Comparison of ENCODE assay signal across 21 mouse cellular contexts in genomic region chr4:115886875-115887274, GRCm38 (mm10). TPM values are rescaled to one million over a fixed set of nuclear protein-coding genes. Genes with fewer than 3 reads are reported as not detected.
DNase-seq lines count a peak whose midpoint lies in the region; ATAC-seq and TF ChIP-seq lines count a peak whose summit lies in the region.
"Had no signal": no experiment of that assay in that cellular context is flagged by ENCODE, and none has a peak within 500 bp of the region (broad histone marks: within the 10 kb centered on the region; RNA-seq: fewer than 3 reads in every experiment).

No protein-coding gene starts in this region.

- H3K27ac ChIP-seq in kidney, adult 2 months (ENCODE audit: insufficient read depth, low read depth, low read length), result no peak overlapping the region
- H3K27ac ChIP-seq in hindbrain, postnatal 0 days, result no peak overlapping the region
- H3K27ac ChIP-seq: embryonic facial prominence, embryonic 13.5 days; layer of hippocampus, adult 2 months had no signal

- TF ChIP-seq POLR2A in kidney, adult 2 months (IDR thresholded peaks at IDR 0.05; ENCODE audit: low read depth, low read length), result no peak

- TF ChIP-seq CTCF in kidney, adult 2 months (conservative IDR thresholded peaks at IDR 0.05; ENCODE audit: insufficient read depth, insufficient read length, low read depth, low read length), result no peak
- no peak for TF ChIP-seq CTCF in G1E (IDR thresholded peaks at IDR 0.05; ENCODE audit: low read depth, low read length)
- TF ChIP-seq CTCF in hindbrain, postnatal 0 days (IDR thresholded peaks at IDR 0.05; ENCODE audit: low read depth), result no peak

- no peaks in the 10 kb centered on the region for H3K9me3 ChIP-seq in G1E (replicated peaks)
- H3K9me3 ChIP-seq in hindbrain, postnatal 0 days (ENCODE audit: low read length), result no peaks in the 10 kb centered on the region
- H3K9me3 ChIP-seq: embryonic facial prominence, embryonic 13.5 days had no signal

- peak; percentile 34 for DNase-seq in kidney, postnatal 10 days
- DNase-seq in kidney, adult 2 months, result no peak
- DNase-seq in G1E (ENCODE audit: low spot score) (peak; percentile 21), adipocyte (ENCODE audit: low spot score) (peak; percentile 35)
- DNase-seq in hindbrain, postnatal 0 days (ENCODE audit: low spot score), result no peak
- DNase-seq in spleen, postnatal 36 days (ENCODE audit: low spot score in 2 of 2), result no peak
- DNase-seq: adrenal gland, adult 8-10 months; cerebellum, adult 9-10 months; gastrocnemius, postnatal 10 days; heart, postnatal 36 days; kidney, adult 8-10 months; right cerebral cortex, postnatal 14 days; thymus, postnatal 4 days had no signal

- H3K4me3 ChIP-seq in kidney, adult 2 months (ENCODE audit: insufficient read depth, low read depth, low read length), result no peak overlapping the region
- no peak overlapping the region for H3K4me3 ChIP-seq in G1E (ENCODE audit: low read depth, low read length)
- no peak overlapping the region for H3K4me3 ChIP-seq in hindbrain, postnatal 0 days (ENCODE audit: low read length)
- H3K4me3 ChIP-seq: embryonic facial prominence, embryonic 13.5 days; layer of hippocampus, adult 2 months had no signal

- peaks cover 2% of the 10 kb centered on the region for H3K27me3 ChIP-seq in kidney, adult 2 months (replicated peaks; ENCODE audit: control insufficient read depth, insufficient read depth, low read length)
- peaks cover 34% of the 10 kb centered on the region for H3K27me3 ChIP-seq in G1E (ENCODE audit: insufficient read depth, low read length)
- H3K27me3 ChIP-seq in hindbrain, postnatal 0 days (ENCODE audit: insufficient read depth, low read length), result no peaks in the 10 kb centered on the region

- no peaks in the 10 kb centered on the region for H3K4me1 ChIP-seq in kidney, adult 2 months (ENCODE audit: control insufficient read depth, insufficient read depth, low read length)
- peaks cover 10% of the 10 kb centered on the region for H3K4me1 ChIP-seq in G1E (ENCODE audit: insufficient read depth, low read depth, low read length)
- H3K4me1 ChIP-seq in hindbrain, postnatal 0 days (ENCODE audit: insufficient read depth, low read length), result 0 out of 2 replicates have a peak, but pooled peaks cover 10% of the 10 kb centered on the region

- ATAC-seq in G1E (ENCODE audit: extremely low read depth, insufficient number of reproducible peaks, low FRiP score, poor library complexity, severe bottlenecking), result no peak
- peak; percentile 49; the same call in 1 of the 2 replicates for ATAC-seq in megakaryocyte-erythroid progenitor cell, adult 5-6 weeks (replicated peaks; ENCODE audit: low FRiP score, low TSS enrichment, poor library complexity, severe bottlenecking)
- ATAC-seq in hindbrain, postnatal 0 days, result no peak

- WGBS in kidney, adult 2 months, result 46% methylated on average over 1 of the region's 1 CpGs
- 62% methylated on average over 1 of the region's 1 CpGs for WGBS in hindbrain, postnatal 0 days

- no peak overlapping the region for H3K9ac ChIP-seq in hindbrain, postnatal 0 days (replicated peaks; ENCODE audit: low read length)
- H3K9ac ChIP-seq: embryonic facial prominence, embryonic 13.5 days had no signal

- H3K4me2 ChIP-seq in hindbrain, postnatal 0 days (ENCODE audit: low read depth, low read length), result no peak overlapping the region
- H3K4me2 ChIP-seq: embryonic facial prominence, embryonic 13.5 days; heart, embryonic 11.5 days; midbrain, embryonic 11.5 days had no signal

- no peaks in the 10 kb centered on the region for H3K36me3 ChIP-seq in kidney, adult 2 months (ENCODE audit: control insufficient read depth, insufficient read depth, low read length)
- H3K36me3 ChIP-seq in G1E (replicated peaks), result no peaks in the 10 kb centered on the region
- no peaks in the 10 kb centered on the region for H3K36me3 ChIP-seq in hindbrain, postnatal 0 days (ENCODE audit: insufficient read depth, low read length)
- H3K36me3 ChIP-seq: embryonic facial prominence, embryonic 13.5 days had no signal

RNA-seq across cellular contexts. Expression of gene Kncn, which starts 2.7 kb away (rescaled TPM):
- polyA plus RNA-seq in kidney, adult 2 months (2012; rRNA removed), result 0.07 TPM in 1 of 2 replicates, not detected in the other
- not detected in 2 replicates for total RNA-seq in G1E (2014; fragmentation: Nextera tagmentation)
- total RNA-seq in G1E (2017), result not detected in 2 replicates
- not detected in 2 replicates for polyA plus RNA-seq in G1E (2012)
- total RNA-seq in megakaryocyte-erythroid progenitor cell, adult 5-6 weeks (2014; fragmentation: Nextera tagmentation), result not detected in 2 replicates
- not detected in 2 replicates for total RNA-seq in megakaryocyte-erythroid progenitor cell, adult 5-6 weeks (2017)
- total RNA-seq in hindbrain, postnatal 0 days (2014; rRNA removed), result 0.14 TPM in 1 of 2 replicates, not detected in the other
- 0.10 and 0.29 TPM in 2 replicates for polyA plus RNA-seq in hindbrain, postnatal 0 days (2015; fragmentation: Nextera tagmentation; extraction: Ambion mirVana)
- total RNA-seq: adrenal gland, adult 8-10 months; CH12.LX; gastrocnemius, postnatal 10 days; heart, postnatal 36 days; liver, adult 2 months had no signal
- polyA plus RNA-seq: embryonic facial prominence, embryonic 13.5 days; heart, embryonic 11.5 days; liver, adult 2 months; lung, embryonic 16.5 days; midbrain, embryonic 11.5 days had no signal

RNA-seq across cellular contexts. Expression of gene 6430628N08Rik, which starts 3.6 kb away (rescaled TPM):
- not detected in 2 replicates for polyA plus RNA-seq in kidney, adult 2 months (2012; rRNA removed)
- total RNA-seq in G1E (2014; fragmentation: Nextera tagmentation) (not detected in 2 replicates), G1E (2017) (not detected in 2 replicates)
- polyA plus RNA-seq in G1E (2012), result not detected in 2 replicates
- not detected in 2 replicates for total RNA-seq in megakaryocyte-erythroid progenitor cell, adult 5-6 weeks (2014; fragmentation: Nextera tagmentation)
- total RNA-seq in megakaryocyte-erythroid progenitor cell, adult 5-6 weeks (2017), result not detected in 2 replicates
- 0.16 and 0.18 TPM in 2 replicates for total RNA-seq in hindbrain, postnatal 0 days (2014; rRNA removed)
- 0.49 and 0.58 TPM in 2 replicates for polyA plus RNA-seq in hindbrain, postnatal 0 days (2015; fragmentation: Nextera tagmentation; extraction: Ambion mirVana)
- total RNA-seq: adrenal gland, adult 8-10 months; CH12.LX; gastrocnemius, postnatal 10 days; heart, postnatal 36 days; layer of hippocampus, adult 2 months; liver, adult 2 months had no signal
- polyA plus RNA-seq: embryonic facial prominence, embryonic 13.5 days; heart, embryonic 11.5 days; liver, adult 2 months; lung, embryonic 16.5 days had no signal

RNA-seq across cellular contexts. Expression of gene Mknk1, which starts 47.9 kb away (rescaled TPM):
- polyA plus RNA-seq in kidney, adult 2 months (2012; rRNA removed), result 30.6 and 33.8 TPM in 2 replicates
- total RNA-seq in G1E (2014; fragmentation: Nextera tagmentation) (78.5 and 86.9 TPM in 2 replicates), G1E (2017) (78.7 and 111 TPM in 2 replicates)
- polyA plus RNA-seq in G1E (2012), result 34.9 and 39.8 TPM in 2 replicates
- 31.4 and 41.8 TPM in 2 replicates for total RNA-seq in megakaryocyte-erythroid progenitor cell, adult 5-6 weeks (2014; fragmentation: Nextera tagmentation)
- 57.6 and 58.8 TPM in 2 replicates for total RNA-seq in megakaryocyte-erythroid progenitor cell, adult 5-6 weeks (2017)
- 18.4 and 23.2 TPM in 2 replicates for total RNA-seq in hindbrain, postnatal 0 days (2014; rRNA removed)
- polyA plus RNA-seq in hindbrain, postnatal 0 days (2015; fragmentation: Nextera tagmentation; extraction: Ambion mirVana), result 22.0 and 24.5 TPM in 2 replicates

RNA-seq across cellular contexts. Expression of gene Dmbx1, which starts 52.9 kb away (rescaled TPM):
- not detected in 2 replicates for polyA plus RNA-seq in kidney, adult 2 months (2012; rRNA removed)
- total RNA-seq in G1E (2014; fragmentation: Nextera tagmentation) (not detected in 2 replicates), G1E (2017) (0.06 and 0.11 TPM in 2 replicates)
- 0.01 TPM in 1 of 2 replicates, not detected in the other for polyA plus RNA-seq in G1E (2012)
- total RNA-seq in megakaryocyte-erythroid progenitor cell, adult 5-6 weeks (2014; fragmentation: Nextera tagmentation), result not detected in 2 replicates
- not detected in 2 replicates for total RNA-seq in megakaryocyte-erythroid progenitor cell, adult 5-6 weeks (2017)
- 3.3 and 4.5 TPM in 2 replicates for total RNA-seq in hindbrain, postnatal 0 days (2014; rRNA removed)
- 3.9 and 4.3 TPM in 2 replicates for polyA plus RNA-seq in hindbrain, postnatal 0 days (2015; fragmentation: Nextera tagmentation; extraction: Ambion mirVana)
- total RNA-seq: adrenal gland, adult 8-10 months; CH12.LX; gastrocnemius, postnatal 10 days; heart, postnatal 36 days; layer of hippocampus, adult 2 months; liver, adult 2 months had no signal
- polyA plus RNA-seq: heart, embryonic 11.5 days; liver, adult 2 months had no signal

RNA-seq across cellular contexts. Expression of gene Mob3c, which starts 59.0 kb away (rescaled TPM):
- 17.8 and 18.5 TPM in 2 replicates for polyA plus RNA-seq in kidney, adult 2 months (2012; rRNA removed)
- 7.1 and 7.9 TPM in 2 replicates for total RNA-seq in G1E (2014; fragmentation: Nextera tagmentation)
- total RNA-seq in G1E (2017), result 16.7 and 20.9 TPM in 2 replicates
- polyA plus RNA-seq in G1E (2012), result 7.9 TPM in 2 replicates
- total RNA-seq in megakaryocyte-erythroid progenitor cell, adult 5-6 weeks (2014; fragmentation: Nextera tagmentation), result 7.0 and 9.8 TPM in 2 replicates
- 14.2 and 19.3 TPM in 2 replicates for total RNA-seq in megakaryocyte-erythroid progenitor cell, adult 5-6 weeks (2017)
- total RNA-seq in hindbrain, postnatal 0 days (2014; rRNA removed), result 2.9 and 4.4 TPM in 2 replicates
- polyA plus RNA-seq in hindbrain, postnatal 0 days (2015; fragmentation: Nextera tagmentation; extraction: Ambion mirVana), result 4.1 and 4.3 TPM in 2 replicates

Comparison
In these comparisons a context has a peak if more than half of its experiments do, and no peak if none do; other contexts are left out.
1. DNase-seq: peak in kidney, postnatal 10 days (single experiment), G1E (single experiment) and adipocyte (single experiment); none in kidney, adult 2 months (single experiment), hindbrain, postnatal 0 days (single experiment) and spleen, postnatal 36 days (0 of 2).